Mouse (Mus musculus): ENCODE data around the gene Stra6.

Stra6 gene

DNA sequence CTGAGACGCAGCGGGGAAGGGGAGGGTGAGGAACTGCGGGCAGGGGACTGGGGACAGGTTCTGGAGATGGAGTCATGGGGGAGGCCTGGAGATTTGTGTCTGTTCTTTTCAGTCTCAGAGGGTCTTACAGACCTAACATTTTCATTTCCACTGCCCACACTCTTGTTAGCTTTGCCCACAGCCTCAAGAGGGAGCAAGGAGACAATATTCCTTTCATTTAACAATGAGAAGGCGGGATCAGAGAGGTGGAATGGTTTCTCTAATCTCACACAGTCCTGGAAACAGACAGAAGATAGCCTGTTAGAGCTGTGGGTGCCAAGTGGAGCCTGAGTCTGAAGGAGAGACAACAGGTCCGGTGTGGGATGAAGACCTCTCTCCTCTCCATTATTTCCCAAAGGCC, 11.7 kb upstream of the Stra6 start:
- no peak for DNase-seq

DNA sequence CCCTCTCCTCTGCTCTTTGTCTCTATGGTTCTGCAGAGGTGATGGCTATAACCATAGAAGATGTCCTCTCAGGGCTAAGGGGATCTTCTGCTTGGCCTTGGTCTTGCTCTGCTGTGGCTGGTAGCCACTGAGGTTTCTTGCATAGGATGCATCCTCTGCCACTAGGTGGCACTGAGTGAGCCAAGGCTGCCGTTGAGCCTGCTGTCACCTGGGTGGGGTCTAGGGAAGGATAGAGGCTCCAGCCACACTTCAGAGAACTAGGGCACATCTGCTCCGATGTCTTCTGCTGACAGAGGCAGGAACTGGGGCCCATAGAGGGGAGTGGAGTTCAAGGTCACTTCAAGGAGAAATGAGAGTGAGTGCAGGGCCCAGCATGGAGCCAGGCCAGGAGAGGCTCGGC, 10.5 kb upstream of the Stra6 start:
- peak; percentile 35 to 43 for DNase-seq

DNA sequence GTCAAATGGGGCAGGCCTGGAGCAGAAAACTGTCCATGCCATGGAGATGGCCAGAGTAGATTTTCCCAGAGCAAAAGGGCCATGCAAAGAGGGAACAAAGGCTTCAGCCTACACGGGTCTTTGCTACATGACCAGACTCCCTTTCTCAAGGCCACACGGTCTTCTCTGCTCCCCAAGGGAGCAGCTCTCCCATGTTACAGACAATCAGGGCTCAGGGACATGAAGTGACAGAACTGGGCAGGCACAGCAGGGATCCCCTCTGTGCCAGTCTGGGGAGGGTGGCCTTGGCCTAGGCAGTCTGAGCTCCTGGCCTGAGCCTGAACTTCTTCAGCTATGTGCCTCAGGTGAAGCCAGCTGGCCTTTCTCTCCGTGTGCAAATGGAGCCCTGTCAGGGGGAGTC, 10.0 kb upstream of the Stra6 start:
- DNase-seq: no peak

DNA sequence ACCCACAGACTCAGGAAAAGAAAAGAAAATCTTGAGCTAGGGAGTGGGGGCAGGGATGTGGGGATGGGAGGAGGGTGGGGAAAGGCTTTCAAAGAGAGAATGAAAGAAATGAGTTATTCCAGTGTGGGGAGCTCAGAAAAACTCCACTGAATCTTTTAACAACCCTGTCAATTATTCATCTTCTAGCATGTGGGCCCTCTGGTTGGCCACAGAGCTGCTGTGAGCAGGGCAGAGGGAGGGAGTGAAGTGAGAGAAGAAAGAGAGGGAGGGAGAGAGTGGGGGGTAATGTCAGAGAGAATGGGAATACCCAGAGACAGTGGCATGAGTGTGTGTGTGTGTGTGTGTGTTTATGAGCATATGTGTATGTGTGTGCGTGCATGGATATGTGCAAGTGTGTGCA, 9.6 kb upstream of the Stra6 start:
- no peak for DNase-seq

DNA sequence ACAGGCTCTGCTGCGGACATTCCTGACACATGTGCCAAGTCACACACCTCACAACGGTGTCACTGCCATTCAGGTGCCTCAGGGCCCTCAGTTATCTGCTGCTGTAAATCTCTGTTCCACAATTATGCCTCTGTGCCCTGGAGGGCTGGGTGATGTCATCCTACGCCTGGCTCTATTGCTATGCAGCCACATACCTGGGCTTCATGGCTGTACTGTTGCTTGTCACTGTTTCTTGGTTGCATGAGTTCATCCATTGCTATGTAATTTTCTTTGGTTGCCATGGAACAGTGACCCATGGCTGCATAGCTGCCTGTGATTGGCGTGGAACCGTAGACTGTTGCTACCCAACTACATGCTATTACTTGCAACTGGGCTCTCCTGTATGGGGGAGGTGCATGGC, 7.9 kb upstream of the Stra6 start:
- no peak for DNase-seq

DNA sequence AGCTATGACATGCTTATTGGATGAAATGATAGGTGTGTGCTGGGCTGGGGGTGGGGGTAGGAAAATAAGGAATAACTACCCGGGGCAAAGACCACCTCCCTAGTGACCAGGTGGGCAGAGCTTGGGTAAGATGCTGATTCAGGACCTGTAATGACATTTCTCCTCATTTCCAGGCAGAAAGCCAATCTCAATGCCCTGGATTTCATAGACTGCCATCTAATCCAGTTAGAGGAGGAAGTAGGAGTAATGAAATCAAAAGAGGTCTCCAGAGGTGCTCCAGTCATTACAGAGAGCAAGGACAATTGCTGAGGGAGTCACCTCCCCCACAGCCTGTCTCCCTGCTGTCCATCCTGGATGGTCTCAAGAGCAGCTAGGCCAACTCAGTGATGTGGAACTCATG, 3.7 kb upstream of the Stra6 start:
- DNase-seq: no peak

DNA sequence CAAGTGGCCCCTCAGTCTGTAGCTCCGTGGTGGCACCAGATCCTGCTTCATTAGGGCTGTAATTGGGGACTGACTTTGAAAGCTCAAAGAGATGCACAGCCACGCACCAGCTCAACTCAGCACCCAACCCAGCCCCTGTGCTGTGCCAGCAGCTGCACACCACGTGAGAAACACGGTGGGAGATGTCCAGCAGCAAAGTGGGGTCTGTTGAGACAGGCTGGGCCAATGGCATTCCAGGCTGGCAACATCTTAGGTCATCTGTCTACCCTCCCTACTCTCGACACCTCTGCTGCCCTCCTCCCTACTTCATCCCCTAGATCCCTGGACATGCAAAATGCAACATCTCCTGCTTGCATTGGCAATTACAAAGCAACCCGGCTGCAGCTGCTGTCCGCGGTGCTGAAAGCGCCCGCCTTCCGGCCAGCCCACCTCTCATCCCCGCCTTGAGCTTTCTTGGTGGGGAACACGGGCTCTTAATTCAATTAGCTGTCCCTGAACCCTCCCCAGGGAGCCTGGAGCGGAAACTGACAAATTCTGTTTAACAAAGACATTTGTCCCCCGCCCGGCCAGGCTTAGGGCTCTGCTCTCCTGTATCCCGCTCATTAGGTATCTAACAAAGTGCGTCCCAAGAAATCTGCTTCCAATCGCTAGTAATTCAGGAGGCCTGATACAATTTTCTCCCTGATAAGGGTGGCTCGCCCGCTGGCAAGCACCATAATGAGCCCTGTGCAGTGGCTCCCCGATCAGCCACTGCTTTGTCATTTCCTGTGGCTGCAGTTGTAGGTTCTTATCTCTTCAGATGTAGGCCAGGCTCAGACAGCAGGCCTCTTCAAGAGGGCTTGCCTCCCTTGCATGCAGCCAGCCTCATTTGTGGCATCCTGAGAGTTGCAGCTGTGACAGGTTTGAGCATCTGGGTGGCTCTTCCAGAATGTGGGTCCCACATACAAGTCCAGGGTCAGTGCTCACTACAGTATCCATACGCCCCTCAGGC, 2.6 kb upstream of the Stra6 start:
- no peak for DNase-seq

DNA sequence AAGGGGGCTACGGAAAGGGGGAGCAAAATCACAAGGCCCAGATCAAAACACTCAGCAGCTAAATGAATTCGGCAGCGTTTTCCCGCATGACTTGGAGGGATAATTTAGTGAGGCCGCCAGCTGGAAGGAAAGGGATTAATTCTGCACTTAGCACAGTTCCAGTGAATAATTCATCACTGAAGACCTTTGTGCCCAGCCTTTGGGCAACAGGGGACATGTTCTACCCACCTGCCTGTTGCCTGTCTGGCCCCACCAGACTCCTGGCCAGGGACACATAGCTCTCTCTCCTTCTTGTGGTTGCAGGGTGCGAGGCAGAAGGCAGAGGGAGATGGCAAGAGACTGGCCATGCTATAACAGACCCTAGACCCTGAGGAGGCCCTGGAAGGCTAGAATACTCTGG, 1.9 kb downstream of the Stra6 start:
- no peak for DNase-seq

DNA sequence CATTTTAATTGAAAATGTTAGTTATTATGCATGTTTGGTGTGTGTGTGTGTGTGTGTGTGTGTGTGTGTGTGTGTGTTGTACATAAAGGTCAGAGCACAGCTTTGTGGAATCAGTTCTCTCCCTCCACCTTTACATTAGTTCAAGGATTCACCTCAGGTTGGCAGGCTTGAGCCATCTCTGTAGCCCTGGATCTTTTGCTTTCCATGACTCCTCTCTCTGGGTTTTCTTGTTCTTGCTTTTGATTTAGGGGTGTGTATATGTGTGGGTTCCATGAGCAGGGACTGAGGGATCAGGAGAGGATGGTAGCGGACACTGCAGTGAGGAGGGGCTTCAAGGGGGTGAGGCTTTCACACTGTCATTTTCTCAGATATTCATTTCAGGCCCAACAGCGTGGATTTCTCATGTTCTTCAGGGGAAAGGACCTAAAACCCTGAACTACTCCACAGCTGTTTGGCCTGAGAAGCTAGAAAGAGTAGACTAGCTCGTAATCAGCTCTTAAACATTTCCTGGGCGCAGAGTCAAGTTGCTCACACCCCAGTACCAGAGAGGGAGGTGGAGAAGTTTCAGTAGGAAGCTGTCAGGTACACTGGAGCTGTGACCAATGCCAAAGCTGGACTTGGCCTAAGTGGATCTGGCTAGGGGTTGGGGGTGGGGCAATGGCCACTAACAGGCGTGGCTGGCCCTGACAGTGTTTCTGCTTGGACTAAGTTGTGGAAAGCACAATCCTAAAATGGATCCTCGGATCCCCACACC, 2.6 kb downstream of the Stra6 start:
- DNase-seq: no peak

DNA sequence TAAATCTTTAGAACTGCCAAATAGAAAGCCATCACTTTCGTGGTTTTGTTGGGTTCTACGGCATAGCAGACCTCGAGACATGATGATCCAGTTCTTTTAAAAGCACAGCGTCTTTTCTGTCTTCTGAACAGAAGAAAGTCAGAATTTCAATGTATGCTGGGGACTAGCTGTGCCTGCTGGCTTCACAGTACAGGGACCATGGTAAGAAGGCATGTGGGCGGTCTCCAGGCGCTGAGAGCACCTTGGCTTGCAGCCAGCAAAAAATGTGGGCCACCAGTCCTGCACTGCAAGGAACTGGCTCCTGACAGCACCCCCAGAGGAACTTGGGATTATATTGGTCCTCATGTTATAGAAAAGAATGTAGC, 3.1 kb downstream of the Stra6 start:
- no peak for DNase-seq

DNA sequence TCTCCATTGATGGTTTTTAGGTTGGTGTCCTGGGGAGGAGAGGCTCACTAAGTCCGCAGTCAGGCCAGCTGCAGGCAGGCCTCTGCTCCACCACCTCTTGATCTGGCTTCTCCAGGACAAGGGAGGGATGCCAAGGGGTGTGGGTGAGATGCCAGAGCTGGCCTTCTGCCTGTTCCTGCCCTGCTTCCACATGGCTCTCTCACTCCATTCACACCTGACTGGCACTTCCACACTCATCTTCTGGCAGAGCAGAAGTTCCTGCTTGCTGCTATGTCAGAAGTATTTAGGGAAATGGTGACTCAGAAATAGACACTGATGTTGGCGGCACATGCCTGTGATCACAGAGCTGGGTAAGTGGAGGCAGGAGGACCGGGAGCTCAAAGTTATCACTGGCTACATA, 4.0 kb downstream of the Stra6 start:
- DNase-seq: no peak

DNA sequence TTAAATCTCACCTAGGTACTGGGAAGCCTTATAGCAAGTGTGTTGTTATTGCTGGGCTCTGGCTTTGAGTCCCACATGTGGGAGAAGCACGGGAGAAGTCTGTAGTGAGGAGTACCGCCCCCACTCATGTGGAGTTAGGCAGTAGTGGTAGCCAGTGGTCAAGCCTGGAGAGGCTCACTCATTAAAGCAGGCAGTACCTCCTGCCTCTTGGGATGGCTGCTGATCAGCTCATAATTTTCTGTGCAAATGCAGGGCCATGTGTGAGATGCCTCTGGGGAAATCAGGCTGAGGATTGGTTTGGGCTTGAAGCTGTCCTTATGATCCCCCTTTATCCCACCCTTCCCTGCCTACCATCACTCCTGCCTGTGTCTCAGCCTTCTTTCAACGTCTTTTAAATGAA, 11.0 kb downstream of the Stra6 start:
- DNase-seq: no peak

DNA sequence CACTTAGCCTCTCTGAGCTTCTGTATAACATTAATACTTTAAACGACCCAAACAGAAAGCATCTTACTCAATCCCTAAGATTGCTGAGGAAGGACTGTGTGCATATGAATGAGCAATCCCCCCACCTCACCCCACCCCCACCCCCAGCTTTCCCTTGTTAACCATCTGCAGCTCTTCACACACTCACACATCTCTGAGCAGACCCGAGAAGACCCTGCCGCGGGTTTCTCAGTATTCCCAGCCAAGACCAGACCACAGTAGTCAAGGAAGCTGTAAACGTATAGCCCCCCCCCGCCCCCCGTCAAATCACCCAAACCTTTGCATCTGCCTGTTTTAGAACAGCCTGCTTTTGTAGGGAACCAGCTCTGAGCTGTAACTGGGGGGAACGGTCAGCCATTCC, 21.0 kb downstream of the Stra6 start:
- no peak for DNase-seq

DNA sequence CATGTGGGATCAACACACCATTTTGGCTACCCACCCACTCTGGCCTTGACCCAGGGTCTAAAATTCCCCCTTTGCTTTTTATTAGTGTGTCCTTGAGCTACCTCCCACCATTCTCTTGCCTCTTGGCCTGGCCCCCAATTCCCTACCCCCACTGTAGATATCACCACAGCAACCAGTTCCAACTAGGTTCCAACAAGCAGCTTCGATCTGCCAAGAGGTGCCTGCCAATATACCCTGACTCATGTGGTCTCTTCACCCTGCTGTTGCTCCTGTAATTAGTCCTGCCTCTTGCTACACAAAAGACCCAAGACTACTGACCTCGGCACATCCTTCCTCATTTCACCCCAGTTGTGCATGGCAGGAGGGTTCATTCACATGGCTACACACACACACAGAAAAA, 21.5 kb downstream of the Stra6 start:
- DNase-seq: no peak

DNA sequence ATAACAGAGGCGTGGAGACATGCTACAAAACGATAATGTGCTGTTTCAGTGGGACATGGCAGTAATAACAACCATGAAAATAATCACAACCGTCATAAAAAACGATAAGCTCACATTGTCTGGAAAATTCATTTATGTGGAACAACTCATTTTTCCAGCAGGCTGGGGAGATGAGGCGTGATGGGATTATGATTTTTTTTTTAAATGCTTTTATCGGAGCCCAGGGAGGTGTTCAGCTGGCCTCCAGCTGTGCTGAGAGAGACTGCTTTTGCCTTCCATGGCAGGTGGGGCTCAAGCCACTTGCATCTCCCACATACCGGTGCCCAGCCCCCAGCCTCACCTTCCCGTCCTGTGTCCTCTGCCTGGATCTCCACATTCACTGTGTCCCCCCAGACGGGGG, 22.6 kb downstream of the Stra6 start:
- DNase-seq: no peak

DNA sequence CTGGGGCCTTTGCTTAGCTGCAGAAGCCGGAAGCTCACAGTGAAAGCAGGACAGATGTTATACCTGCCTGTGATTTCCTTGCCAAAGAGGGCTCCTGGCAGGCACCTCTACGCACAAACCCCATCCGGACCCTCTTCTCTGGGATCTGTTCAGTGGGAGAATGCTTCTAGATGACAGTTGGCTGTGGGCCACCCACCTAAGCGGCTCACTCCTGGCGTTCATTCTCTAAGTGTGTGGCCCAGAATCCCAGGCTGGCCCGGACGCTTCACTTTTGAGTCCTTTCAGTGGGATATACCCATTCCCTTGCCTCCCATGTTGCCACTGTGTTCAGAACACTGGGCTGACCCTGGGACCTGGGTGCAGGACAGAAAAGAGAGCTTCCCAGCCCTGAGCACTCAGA, 23.3 kb downstream of the Stra6 start:
- no peak for DNase-seq

DNA sequence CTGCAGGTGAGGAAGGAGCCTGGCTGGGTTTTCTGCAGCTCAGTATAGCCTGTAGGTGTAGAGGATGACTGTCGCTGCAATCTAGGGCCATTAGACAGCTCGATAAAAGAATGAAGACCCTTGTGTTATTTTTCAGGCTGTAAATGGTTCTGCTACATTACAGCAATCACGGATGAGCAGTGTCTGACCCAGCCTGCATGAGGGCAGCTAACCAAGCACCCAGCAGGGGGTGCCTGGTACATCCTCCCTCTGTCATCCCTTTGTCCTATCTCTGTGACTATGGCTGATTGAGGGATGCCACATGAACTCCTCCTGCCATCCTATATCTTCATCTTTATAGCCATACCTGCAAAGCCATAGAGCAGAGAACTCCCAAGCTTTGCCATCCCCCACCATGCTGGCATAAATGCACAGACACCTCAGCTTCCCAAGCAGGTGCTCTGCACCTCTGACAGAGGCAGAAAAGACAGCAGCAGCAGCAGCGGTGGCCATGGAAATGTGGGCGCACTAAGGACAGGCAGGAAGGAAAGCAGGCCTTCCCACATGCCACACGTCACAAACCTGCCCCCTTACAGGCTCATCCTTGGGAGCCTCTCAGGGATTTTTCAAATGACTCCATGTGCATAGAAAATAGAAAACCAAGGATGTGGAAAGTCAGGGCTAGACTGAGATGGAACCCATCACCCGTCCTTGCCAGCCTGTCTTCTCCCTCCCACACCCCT, 23.9 kb downstream of the Stra6 start:
- DNase-seq: no peak

DNA sequence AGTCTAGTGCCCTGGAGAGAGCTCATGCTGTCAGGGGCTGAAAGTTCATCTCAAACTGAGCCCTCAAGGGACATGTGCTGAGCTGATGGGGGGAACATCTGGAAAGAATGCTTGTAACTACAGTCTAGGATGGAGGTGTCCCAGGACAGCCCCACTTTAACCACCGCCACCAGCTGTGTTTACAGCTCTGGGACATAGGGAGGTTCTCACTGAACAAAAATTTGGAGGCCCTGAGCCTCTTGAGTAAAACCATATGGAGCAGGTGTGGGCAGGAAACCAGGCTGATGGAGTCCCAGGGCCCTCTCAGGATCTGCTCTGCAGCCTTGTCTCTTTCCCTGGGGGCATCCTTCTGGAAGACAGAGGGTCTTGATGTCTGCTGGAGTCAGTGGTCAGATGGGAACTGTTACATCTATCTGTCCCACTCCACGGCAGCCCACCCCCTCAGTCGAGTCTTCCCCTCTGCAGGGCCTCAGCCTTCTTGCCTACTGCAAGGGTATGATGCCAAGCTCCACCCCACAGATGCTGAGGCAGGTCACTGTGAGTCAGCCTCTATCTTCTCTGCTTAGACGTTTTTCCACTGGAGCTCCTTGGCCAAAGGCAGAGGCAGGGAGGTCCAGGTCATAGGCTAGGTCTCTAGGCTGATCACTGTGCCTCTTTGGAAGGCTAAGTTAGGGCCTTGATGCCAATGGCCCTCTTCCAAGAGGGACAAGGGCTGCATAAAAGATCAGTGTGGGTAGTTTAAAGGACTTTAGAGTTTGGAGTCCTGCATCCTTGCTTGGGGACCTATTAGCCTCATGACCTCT, 28.2 kb downstream of the Stra6 start:
- no peak for DNase-seq

DNA sequence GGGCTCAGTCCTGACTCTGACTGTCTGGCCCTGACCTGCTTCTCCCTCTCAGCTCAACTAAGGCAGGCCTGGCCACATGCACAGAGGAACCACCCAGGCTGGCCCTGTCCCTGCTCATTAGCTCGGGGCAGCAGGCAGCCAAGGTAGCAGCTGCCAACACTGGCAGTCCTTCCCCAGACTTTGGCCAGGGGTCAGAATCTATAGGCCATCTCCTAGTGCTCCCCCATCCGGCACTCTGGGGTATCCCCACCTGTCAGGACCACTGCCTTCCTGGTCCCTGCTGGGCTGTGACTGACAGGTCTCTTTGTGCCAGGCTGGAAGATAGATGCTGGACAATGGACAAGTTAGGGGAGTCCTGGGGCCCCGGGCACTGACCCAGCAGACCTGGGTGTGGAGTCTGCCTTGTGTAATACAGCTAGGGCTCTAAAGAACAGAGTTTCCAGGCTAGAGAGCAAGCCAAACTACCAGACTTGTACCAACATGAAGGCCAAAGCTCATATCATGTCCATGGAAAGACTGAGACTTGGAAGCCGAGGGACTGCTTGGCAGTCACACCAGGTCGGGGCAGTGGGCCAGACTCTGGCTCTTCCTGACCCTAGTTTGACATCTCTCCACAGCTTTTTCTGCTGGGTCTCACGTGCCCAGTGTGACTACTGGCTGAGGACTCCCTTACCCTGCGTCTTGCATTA, 29.1 kb downstream of the Stra6 start:
- DNase-seq: no peak

DNA sequence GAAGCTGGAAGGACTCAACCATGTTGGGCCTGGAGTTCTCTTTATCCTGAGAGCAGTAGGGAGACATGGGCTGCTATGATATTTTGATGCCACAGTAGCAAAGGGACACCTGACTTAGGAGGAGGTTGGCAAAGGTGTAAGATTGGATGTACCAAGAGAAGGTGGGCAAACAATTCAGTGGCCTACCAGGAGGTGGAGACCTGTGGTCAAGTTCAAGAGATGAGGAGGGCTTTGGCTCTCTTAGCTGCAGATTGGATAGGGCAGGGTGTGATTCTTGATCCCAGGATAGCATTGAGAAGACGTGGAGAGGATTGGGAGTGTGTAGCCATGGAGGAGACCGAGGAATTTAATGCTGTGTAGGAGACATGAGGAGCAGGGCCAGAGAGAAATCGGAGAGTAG, 30.2 kb downstream of the Stra6 start:
- DNase-seq: no peak

DNA sequence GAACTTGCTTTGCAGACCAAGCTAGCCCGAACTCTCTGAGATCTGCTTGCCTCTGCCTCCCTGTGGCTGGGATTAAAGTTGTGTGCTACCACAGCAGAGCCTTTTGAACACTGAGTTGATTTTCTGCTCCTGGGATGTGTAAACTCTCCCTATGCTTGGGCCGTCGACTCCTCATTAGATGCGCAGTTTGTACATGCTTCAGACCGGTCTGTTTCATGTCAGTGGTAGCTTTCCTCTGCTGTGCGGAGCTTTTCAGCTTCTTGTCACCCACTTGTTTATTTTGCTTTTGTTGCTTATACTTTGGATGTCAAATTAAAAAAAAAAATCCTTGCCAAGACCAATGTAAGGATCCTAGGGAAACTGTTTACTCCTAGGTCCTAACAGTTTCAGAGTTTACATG, 32.4 kb downstream of the Stra6 start:
- DNase-seq: no peak

DNA sequence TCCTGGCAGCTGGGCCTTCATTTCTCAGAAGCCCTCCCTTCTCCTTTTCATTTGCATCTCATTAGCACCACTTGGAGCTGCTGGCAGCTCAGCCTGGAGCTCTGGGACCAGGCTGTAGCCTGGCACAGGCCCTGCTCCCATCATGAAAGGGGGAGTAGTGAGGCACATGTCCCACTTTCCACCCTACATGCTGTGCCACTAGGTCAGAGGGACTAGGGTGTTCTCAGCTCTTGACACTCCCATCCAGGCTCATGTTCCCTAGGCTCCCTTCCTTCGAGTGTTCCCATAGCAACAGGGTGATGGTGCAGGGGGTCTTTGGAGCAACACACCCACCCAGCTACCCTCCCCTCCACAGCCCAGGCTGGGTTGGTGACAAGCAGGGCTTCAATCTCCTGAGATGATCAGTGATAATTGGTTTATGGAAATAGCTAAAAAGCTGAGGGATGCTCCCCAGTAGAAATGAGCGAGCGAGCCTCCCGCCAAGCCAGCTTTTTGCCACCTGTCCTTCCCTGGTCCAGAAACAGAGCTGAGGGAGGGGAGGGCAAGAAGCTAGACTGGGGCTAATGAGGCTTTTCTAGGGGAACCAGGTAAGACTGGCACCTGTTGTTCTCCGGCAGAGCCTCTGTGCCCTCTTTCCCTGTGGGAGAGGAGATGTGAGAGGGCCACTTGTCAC, 33.2 kb downstream of the Stra6 start:
- DNase-seq: no peak

Data from thymus, adult 18-20 months (tissue).